Mouse (Mus musculus) olfactory bulb, adult 2 months (tissue): ENCODE data around the gene Olfr1221. TPM values are rescaled to one million over a fixed set of nuclear protein-coding genes. Genes with fewer than 3 reads are reported as not detected.
"Not testable (repeated sequence)": the region's sequence is repeated elsewhere in the genome, so short reads cannot be mapped to it uniquely, and the experiment has no call there.

Experiments used
- H3K27ac ChIP-seq: fragments of 200-500 bp; 2 replicates; pipeline ENCODE4 v1.5.1; 2012; ENCODE audit warnings: low read depth, low read length; ENCODE audit not compliant: insufficient read depth
- H3K4me1 ChIP-seq: fragments of 200-500 bp; 2 replicates; pipeline ENCODE4 v1.6.1; 2012; ENCODE audit warnings: low read length; ENCODE audit not compliant: control insufficient read depth, insufficient read depth
- H3K4me3 ChIP-seq: fragments of 200-500 bp; 2 replicates; pipeline ENCODE4 v1.5.1; 2012; ENCODE audit warnings: mild to moderate bottlenecking, low read depth, low read length, moderate library complexity; ENCODE audit not compliant: insufficient read depth
- CTCF ChIP-seq: fragments of 200-500 bp; IDR thresholded peaks from 2 replicates; pipeline ENCODE4 v1.5.1; 2012; ENCODE audit warnings: low read depth, mild to moderate bottlenecking, low read length, moderate library complexity; ENCODE audit not compliant: insufficient read depth
- POLR2A ChIP-seq: fragments of 200-500 bp; IDR thresholded peaks from 2 replicates; pipeline ENCODE4 v1.6.1; 2012; ENCODE audit warnings: mild to moderate bottlenecking, low read depth, low read length, moderate library complexity; ENCODE audit not compliant: insufficient read depth
- WGBS: fragments of 180-500 bp; shearing (Covaris S2); methylation state at CpG from one replicate; pipeline ENCODE4 v1.1.7; 2018; 5-methylcytosine and 5-hydroxymethylcytosine counted together
- polyA plus RNA-seq: library from polyadenylated mRNA; stranded (reverse); fragments of >200 nt; gene quantifications from 2 replicates; pipeline ENCODE4 v1.2.4, GENCODE M21; 2012; ENCODE audit warnings: low replicate concordance; ENCODE audit not compliant: missing spikeins, insufficient read depth, insufficient read length

Gene Olfr1221
- not detected in 2 replicates for polyA plus RNA-seq

DNA sequence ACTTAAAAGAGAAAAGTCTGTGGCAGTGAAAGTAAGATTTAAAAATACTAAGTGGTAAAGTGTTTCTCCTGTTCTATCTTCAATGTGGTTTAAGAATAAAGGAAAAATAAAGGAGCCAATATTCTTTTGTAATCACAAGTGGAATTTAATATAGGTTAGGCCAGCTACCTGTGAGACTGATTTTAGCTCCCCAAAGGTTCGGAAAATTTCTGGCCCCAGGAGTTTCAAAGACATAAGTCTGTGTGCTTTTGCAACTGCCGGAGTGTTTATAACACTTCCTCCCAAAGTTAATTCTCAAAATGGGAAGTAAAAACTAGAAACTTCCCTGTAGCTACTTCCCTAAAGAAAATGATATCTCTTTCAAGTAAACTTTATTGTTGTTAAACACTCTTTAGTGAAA is at the start of gene Olfr1221:
Olfr1221 (minus strand) TSS at position 101 of the 400 bp plus-strand sequence.
- H3K4me1 ChIP-seq: no peaks in the 10 kb centered on the region
- 85% methylated on average over 2 of the region's 2 CpGs for WGBS
- no peak within 1 kb of the TSS for H3K4me3 ChIP-seq
- no peak within 1 kb of the TSS for H3K27ac ChIP-seq
- TF ChIP-seq CTCF (no peak), POLR2A (no peak)

DNA sequence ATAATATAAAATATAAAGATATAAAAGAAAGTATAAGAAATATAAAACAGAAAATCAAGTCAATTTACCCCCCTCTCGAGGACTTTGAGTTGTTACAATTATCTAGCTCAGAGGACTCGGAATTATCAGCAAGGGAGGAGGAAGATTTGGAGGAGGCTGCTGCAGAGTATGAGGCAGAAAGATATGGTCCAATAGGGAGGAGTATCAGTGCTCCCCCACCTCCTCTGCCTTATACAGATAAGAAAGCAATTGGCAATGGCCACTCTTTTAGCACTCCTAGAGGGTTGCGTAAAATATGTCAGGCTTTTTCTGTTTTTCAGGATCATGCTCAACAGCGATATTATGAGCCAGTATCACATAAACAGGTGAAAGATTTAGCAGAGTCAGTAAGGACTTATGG is 47.6 kb upstream of the Olfr1221 start:
- WGBS: 88% methylated on average over 4 of the region's 4 CpGs
- not testable (repeated sequence) for H3K4me1 ChIP-seq

DNA sequence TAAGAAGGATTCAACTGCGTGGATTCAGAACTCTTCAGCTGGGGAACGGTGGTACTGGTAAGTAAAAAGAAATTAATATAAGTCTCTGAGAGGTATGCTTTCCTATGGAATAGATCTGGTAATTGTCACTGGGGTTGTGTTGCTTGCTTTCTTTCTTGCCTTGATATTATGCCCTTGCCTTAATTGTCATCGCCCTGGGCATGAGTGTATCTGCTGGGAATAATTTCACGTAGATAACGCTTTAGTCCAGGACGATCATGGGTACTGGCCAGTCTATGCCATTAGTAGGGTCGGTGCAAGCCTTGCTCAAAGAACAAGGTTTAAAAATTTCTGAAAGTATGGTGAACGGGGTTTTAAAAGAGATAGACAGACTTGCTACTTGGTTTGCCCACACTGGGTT is 46.9 kb upstream of the Olfr1221 start, which contains the start of gene Olfr1224-ps1:
Olfr1224-ps1 (minus strand) TSS at position 101 of the 400 bp plus-strand sequence.
- not testable (repeated sequence) for H3K27ac ChIP-seq, H3K4me3 ChIP-seq, H3K4me1 ChIP-seq
- WGBS: 94% methylated on average over 8 of the region's 8 CpGs

More for the DNA sequence above, 47.6 kb upstream of the Olfr1221 start:
- H3K4me3 ChIP-seq, H3K27ac ChIP-seq: not testable (repeated sequence)

DNA sequence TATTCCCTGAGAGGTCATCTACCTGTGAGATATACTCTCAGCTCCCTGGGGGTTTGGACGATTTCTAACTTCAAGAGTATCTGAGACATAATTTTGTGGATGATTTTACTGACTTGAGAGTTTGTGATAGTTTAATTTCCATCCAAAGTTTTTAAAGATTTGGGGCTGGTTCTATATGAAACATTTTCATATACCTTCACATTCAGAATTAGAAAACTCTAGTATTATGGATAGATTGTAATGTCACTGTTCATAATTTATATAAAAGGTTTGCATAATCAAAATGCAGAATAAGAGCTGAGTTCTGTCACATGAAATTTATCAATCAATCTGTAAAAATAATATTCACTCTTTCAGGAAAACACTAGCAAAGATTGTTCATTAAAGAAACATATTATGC is 34.4 kb upstream of the Olfr1221 start, which contains the start of gene Olfr1223:
Olfr1223 (minus strand) TSS at position 101 of the 400 bp plus-strand sequence.
- no peak within 1 kb of the TSS for H3K27ac ChIP-seq
- H3K4me1 ChIP-seq: no peaks in the 10 kb centered on the region
- no peak within 1 kb of the TSS for H3K4me3 ChIP-seq
- no peak for TF ChIP-seq CTCF
- no peak for TF ChIP-seq POLR2A
- WGBS: 68% methylated on average over 1 of the region's 1 CpGs

DNA sequence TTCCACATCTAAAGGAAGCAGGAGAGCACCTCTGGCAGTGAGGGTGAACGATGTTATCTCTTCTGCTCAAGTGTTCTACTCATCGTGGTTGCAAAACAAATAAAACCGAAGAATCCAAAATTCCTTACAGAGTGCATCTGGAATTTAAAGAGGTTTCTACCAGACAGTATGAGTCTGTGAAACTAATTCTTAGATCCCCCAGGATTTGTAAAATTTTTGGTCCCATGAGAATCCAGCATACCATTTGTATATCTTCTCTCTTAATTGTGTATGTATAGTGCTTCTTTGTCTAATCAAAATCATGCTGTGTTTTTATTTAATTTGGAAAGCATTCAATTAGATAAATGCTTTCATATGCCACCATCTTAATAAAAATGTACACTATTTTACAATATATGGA is 15.9 kb upstream of the Olfr1221 start, which contains the start of gene Olfr1222:
Olfr1222 (minus strand) TSS at position 101 of the 400 bp plus-strand sequence.
- Histone ChIP-seq H3K27ac (no peak within 1 kb of the TSS), H3K4me1 (no peaks in the 10 kb centered on the region), H3K4me3 (no peak within 1 kb of the TSS)
- 88% methylated on average over 3 of the region's 3 CpGs for WGBS
- TF ChIP-seq POLR2A (no peak), CTCF (no peak)

DNA sequence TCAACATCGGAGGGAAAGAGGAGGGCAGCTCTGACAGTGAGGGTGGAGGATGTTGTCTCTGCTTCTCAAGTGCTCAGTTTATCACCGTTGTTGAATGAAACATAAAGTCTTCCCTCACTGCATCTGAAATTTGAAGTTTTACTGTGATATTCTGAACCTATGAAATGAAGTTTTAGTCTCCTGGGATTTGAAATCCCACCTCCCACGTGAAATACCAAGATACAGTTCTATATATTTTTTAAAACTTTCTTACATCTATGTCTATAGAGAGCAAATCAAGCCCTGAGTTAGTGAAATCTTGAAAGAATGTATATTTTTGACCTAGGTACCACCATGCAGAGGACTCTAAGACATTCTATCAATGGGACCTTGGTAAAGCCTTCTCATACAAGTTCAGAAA is 10.3 kb downstream of the Olfr1221 start, which contains the start of gene Olfr1220:
Olfr1220 (minus strand) TSS at position 101 of the 400 bp plus-strand sequence.
- WGBS: 78% methylated on average over 3 of the region's 3 CpGs
- TF ChIP-seq CTCF (no peak), POLR2A (no peak)
- H3K4me1 ChIP-seq: no peaks in the 10 kb centered on the region
- no peak within 1 kb of the TSS for H3K4me3 ChIP-seq
- H3K27ac ChIP-seq: no peak within 1 kb of the TSS

DNA sequence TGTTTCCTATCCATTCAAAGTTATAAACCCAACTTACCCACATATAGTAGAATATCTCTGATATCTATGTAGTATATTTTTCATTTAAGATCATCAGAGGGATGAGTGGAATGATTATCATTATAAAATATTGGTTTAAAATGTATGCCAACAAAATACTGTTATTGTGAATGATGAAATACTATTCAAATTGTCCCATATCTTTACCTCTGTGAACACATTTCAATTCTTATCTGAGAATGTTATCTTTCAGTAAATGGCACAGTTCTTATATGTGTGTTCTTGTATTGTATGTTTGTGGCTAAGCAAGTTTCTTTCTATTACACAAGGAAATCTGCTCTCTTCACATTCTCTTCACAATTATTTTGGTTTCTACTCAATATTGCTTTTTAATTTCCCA is 11.4 kb downstream of the Olfr1221 start:
- TF ChIP-seq POLR2A: no peak
- no peak for TF ChIP-seq CTCF
- H3K27ac ChIP-seq: no peak overlapping the region
- no peak overlapping the region for H3K4me3 ChIP-seq
- H3K4me1 ChIP-seq: no peaks in the 10 kb centered on the region

DNA sequence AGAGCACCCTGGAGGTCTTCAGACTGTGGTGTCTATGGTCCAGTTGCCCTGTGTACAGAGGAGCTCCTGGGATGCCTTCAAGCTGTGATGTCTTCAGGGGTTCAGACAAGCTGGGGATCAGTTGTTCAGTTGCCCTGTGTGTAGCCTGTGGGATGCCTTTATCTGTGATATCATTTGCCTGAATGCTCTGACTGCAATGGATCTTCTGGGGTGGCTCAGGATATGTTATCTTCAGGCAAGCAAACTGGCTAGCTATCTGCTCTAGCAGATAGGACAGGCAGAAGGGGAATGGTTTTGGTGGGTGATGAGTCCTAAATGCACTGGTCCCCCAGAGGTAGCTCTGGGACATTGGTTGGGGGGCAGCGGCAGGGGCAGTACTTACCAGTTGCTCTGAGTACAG is 23.2 kb downstream of the Olfr1221 start:
- no peak for TF ChIP-seq POLR2A
- TF ChIP-seq CTCF: no peak
- H3K4me1 ChIP-seq: no peaks in the 10 kb centered on the region
- H3K4me3 ChIP-seq: no peak overlapping the region
- WGBS: 100% methylated on average over 1 of the region's 1 CpGs
- no peak overlapping the region for H3K27ac ChIP-seq

DNA sequence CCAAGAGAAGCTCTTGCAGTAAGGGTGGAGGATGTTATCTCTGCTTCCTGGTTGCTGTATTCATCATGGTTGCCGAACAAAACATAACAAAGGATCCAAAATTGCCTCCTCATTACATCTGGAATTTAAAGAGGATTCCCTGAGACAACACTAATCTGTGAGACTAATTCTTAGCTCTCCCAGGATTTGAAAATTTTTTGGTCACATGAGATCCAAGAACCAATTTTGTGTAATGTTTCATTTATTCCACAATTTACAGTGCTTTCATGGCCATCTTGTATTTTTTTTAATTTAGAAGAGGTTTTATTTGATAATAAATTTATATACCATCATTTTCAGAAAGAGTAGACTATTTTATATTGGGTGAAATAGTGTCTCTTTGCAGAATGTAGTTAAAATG is 33.7 kb downstream of the Olfr1221 start, which contains the start of gene Olfr1219:
Olfr1219 (minus strand) TSS at position 101 of the 400 bp plus-strand sequence.
- TF ChIP-seq CTCF (no peak), POLR2A (no peak)
- WGBS: 58% methylated on average over 1 of the region's 1 CpGs
- H3K4me1 ChIP-seq: no peaks in the 10 kb centered on the region
- H3K27ac ChIP-seq: no peak within 1 kb of the TSS
- no peak within 1 kb of the TSS for H3K4me3 ChIP-seq

DNA sequence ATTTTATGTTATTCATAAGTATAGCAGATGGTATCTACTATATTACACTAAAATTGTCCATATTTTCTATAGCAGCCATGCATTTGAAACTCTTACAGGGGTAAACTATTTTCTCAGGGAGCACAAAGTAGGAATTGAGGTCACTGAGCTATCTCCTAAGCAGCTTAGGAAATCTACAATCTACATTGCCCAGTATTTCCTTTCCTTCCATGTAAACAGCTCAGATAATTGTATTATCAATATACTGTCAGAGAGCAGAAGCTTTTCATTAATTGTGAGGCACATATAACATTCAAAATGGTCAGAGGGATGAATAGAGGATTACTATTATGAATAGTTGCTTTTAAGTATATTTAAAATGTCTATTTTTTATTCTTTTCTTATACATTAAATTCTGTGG is 35.6 kb downstream of the Olfr1221 start:
- H3K27ac ChIP-seq: no peak overlapping the region
- TF ChIP-seq CTCF (no peak), POLR2A (no peak)
- H3K4me3 ChIP-seq: no peak overlapping the region
- no peaks in the 10 kb centered on the region for H3K4me1 ChIP-seq
